ENCODE assay signal across 10 mouse cellular contexts in genomic region chr9:78428185-78428584, GRCm38 (mm10). TPM values are rescaled to one million over a fixed set of nuclear protein-coding genes. Genes with fewer than 3 reads are reported as not detected.
DNase-seq lines count a peak whose midpoint lies in the region; ATAC-seq and TF ChIP-seq lines count a peak whose summit lies in the region.
"Had no signal": no experiment of that assay in that cellular context is flagged by ENCODE, and none has a peak within 500 bp of the region (broad histone marks: within the 10 kb centered on the region; RNA-seq: fewer than 3 reads in every experiment).

No protein-coding gene starts in this region.

- no peak overlapping the region for H3K27ac ChIP-seq in heart, embryonic 15.5 days
- no peak overlapping the region for H3K27ac ChIP-seq in liver, embryonic 15.5 days (replicated peaks)
- 0 out of 2 replicates have a peak overlapping the region, but pooled peaks have one; percentile 14 for H3K27ac ChIP-seq in stomach, postnatal 0 days (replicated peaks)
- H3K27ac ChIP-seq: embryonic facial prominence, embryonic 15.5 days had no signal

- no peak for ATAC-seq in heart, embryonic 15.5 days (replicated peaks; ENCODE audit: insufficient number of reproducible peaks, insufficient read depth, low FRiP score, low read depth)
- peak; percentile 41; the same call in 1 of the 2 replicates for ATAC-seq in liver, embryonic 15.5 days (ENCODE audit: insufficient read depth)
- no peak for ATAC-seq in stomach, postnatal 0 days (ENCODE audit: low FRiP score, low TSS enrichment)
- no peak for ATAC-seq in activated CD4-positive, CD25-positive, alpha-beta regulatory T cell, adult 4 months

- no peak overlapping the region for H3K4me3 ChIP-seq in heart, embryonic 15.5 days
- 0 out of 2 replicates have a peak overlapping the region, but pooled peaks have one; percentile 44 for H3K4me3 ChIP-seq in liver, embryonic 15.5 days (replicated peaks)
- H3K4me3 ChIP-seq in stomach, postnatal 0 days (ENCODE audit: low read depth, low read length): no peak overlapping the region

- no peaks in the 10 kb centered on the region for H3K27me3 ChIP-seq in heart, embryonic 15.5 days
- H3K27me3 ChIP-seq in liver, embryonic 15.5 days: peaks cover 5% of the 10 kb centered on the region; the same call in 1 of the 2 replicates
- no peaks in the 10 kb centered on the region for H3K27me3 ChIP-seq in stomach, postnatal 0 days (ENCODE audit: control insufficient read depth, insufficient read depth, low read length)
- H3K27me3 ChIP-seq: embryonic facial prominence, embryonic 15.5 days had no signal

- no peak for TF ChIP-seq EP300 in stomach, postnatal 0 days (optimal IDR thresholded peaks at IDR 0.05)

- no peak for TF ChIP-seq CTCF in stomach, postnatal 0 days (IDR thresholded peaks at IDR 0.05; ENCODE audit: low read depth)

- H3K9ac ChIP-seq in heart, embryonic 15.5 days: no peak overlapping the region
- H3K9ac ChIP-seq in liver, embryonic 15.5 days: no peak overlapping the region
- no peak overlapping the region for H3K9ac ChIP-seq in stomach, postnatal 0 days (ENCODE audit: low read length)
- H3K9ac ChIP-seq: embryonic facial prominence, embryonic 15.5 days had no signal

- no peaks in the 10 kb centered on the region for H3K9me3 ChIP-seq in heart, embryonic 15.5 days (replicated peaks)
- no peaks in the 10 kb centered on the region for H3K9me3 ChIP-seq in liver, embryonic 15.5 days (replicated peaks)
- no peaks in the 10 kb centered on the region for H3K9me3 ChIP-seq in stomach, postnatal 0 days (ENCODE audit: control insufficient read depth, low read length)
- H3K9me3 ChIP-seq: embryonic facial prominence, embryonic 15.5 days had no signal

- peak overlapping the region; percentile 81; the same call in 1 of the 2 replicates for H3K4me2 ChIP-seq in heart, embryonic 15.5 days
- peak overlapping the region; percentile 68 for H3K4me2 ChIP-seq in liver, embryonic 15.5 days
- no peak overlapping the region for H3K4me2 ChIP-seq in stomach, postnatal 0 days (replicated peaks; ENCODE audit: low read depth)

- no peaks in the 10 kb centered on the region for H3K36me3 ChIP-seq in heart, embryonic 15.5 days
- H3K36me3 ChIP-seq in liver, embryonic 15.5 days (replicated peaks): no peaks in the 10 kb centered on the region
- no peaks in the 10 kb centered on the region for H3K36me3 ChIP-seq in stomach, postnatal 0 days (ENCODE audit: control insufficient read depth, insufficient read depth, low read length)
- H3K36me3 ChIP-seq: embryonic facial prominence, embryonic 15.5 days had no signal

- no peak for DNase-seq in heart, postnatal 4 days
- DNase-seq in spleen, postnatal 36 days (ENCODE audit: low spot score in 2 of 2): peak; percentile 16 to 24
- DNase-seq in spleen, adult 12 weeks (ENCODE audit: low spot score): no peak
- no peak for DNase-seq in stomach, postnatal 0 days (ENCODE audit: low spot score)
- no peak for DNase-seq in layer of hippocampus, postnatal 36 days
- DNase-seq: kidney, postnatal 10 days had no signal

- peaks cover 6% of the 10 kb centered on the region; the same call in 1 of the 2 replicates for H3K4me1 ChIP-seq in heart, embryonic 15.5 days (replicated peaks)
- peaks cover 15% of the 10 kb centered on the region for H3K4me1 ChIP-seq in liver, embryonic 15.5 days (replicated peaks)
- no peaks in the 10 kb centered on the region for H3K4me1 ChIP-seq in stomach, postnatal 0 days (replicated peaks; ENCODE audit: control insufficient read depth, insufficient read depth)
- H3K4me1 ChIP-seq: embryonic facial prominence, embryonic 15.5 days had no signal

- WGBS in heart, embryonic 15.5 days: 57% methylated on average over 6 of the region's 6 CpGs
- WGBS in liver, embryonic 15.5 days (ENCODE audit: insufficient replicate concordance): 24% methylated on average over 6 of the region's 6 CpGs
- WGBS in stomach, postnatal 0 days: 83% methylated on average over 6 of the region's 6 CpGs

RNA-seq across cellular contexts. Expression of gene Cgas, which starts 14.9 kb away (rescaled TPM):
- 0.97 and 1.4 TPM in 2 replicates for polyA plus RNA-seq in heart, embryonic 15.5 days (2015; fragmentation: Nextera tagmentation; extraction: Ambion mirVana)
- total RNA-seq in heart, postnatal 4 days (2021): 1 to 10 TPM; 1.7 to 2.0 TPM
- 0.82 and 0.98 TPM in 2 replicates for polyA plus RNA-seq in liver, embryonic 15.5 days (2015; fragmentation: Nextera tagmentation; extraction: Ambion mirVana)
- 1.4 and 1.6 TPM in 2 replicates for polyA plus RNA-seq in stomach, postnatal 0 days (2015; fragmentation: Nextera tagmentation; extraction: Ambion mirVana)
- under 1 TPM; 0.58 to 0.77 TPM for total RNA-seq in layer of hippocampus, postnatal 36 days (2021)
- polyA plus RNA-seq in activated CD4-positive, CD25-positive, alpha-beta regulatory T cell, adult 4 months (2017; shearing (Covaris generic)): 1 to 10 TPM; 2.6 to 3.4 TPM

RNA-seq across cellular contexts. Expression of gene Mto1, which starts 19.8 kb away (rescaled TPM):
- polyA plus RNA-seq in heart, embryonic 15.5 days (2015; fragmentation: Nextera tagmentation; extraction: Ambion mirVana): 26.2 and 27.7 TPM in 2 replicates
- total RNA-seq in heart, postnatal 4 days (2021): 10 to 100 TPM; 20.3 to 20.4 TPM
- polyA plus RNA-seq in liver, embryonic 15.5 days (2015; fragmentation: Nextera tagmentation; extraction: Ambion mirVana): 19.6 and 19.8 TPM in 2 replicates
- polyA plus RNA-seq in stomach, postnatal 0 days (2015; fragmentation: Nextera tagmentation; extraction: Ambion mirVana): 11.7 and 12.1 TPM in 2 replicates
- total RNA-seq in layer of hippocampus, postnatal 36 days (2021): 10 to 100 TPM; 24.3 to 26.3 TPM
- polyA plus RNA-seq in activated CD4-positive, CD25-positive, alpha-beta regulatory T cell, adult 4 months (2017; shearing (Covaris generic)): 10 to 100 TPM; 11.6 to 14.8 TPM

RNA-seq across cellular contexts. Expression of gene Gm17324, which starts 20.4 kb away (rescaled TPM):
- polyA plus RNA-seq in heart, embryonic 15.5 days (2015; fragmentation: Nextera tagmentation; extraction: Ambion mirVana): 0.43 and 0.67 TPM in 2 replicates
- not detected for total RNA-seq in heart, postnatal 4 days (2021)
- polyA plus RNA-seq in liver, embryonic 15.5 days (2015; fragmentation: Nextera tagmentation; extraction: Ambion mirVana): 0.45 and 0.68 TPM in 2 replicates
- 0.72 and 1.1 TPM in 2 replicates for polyA plus RNA-seq in stomach, postnatal 0 days (2015; fragmentation: Nextera tagmentation; extraction: Ambion mirVana)
- total RNA-seq in layer of hippocampus, postnatal 36 days (2021): 1 to 10 TPM; 1.1 TPM
- not detected for polyA plus RNA-seq in activated CD4-positive, CD25-positive, alpha-beta regulatory T cell, adult 4 months (2017; shearing (Covaris generic))

RNA-seq across cellular contexts. Expression of gene Ddx43, which starts 32.6 kb away (rescaled TPM):
- polyA plus RNA-seq in heart, embryonic 15.5 days (2015; fragmentation: Nextera tagmentation; extraction: Ambion mirVana): 0.09 TPM in 1 of 2 replicates, not detected in the other
- total RNA-seq in heart, postnatal 4 days (2021): not detected
- not detected in 2 replicates for polyA plus RNA-seq in liver, embryonic 15.5 days (2015; fragmentation: Nextera tagmentation; extraction: Ambion mirVana)
- polyA plus RNA-seq in stomach, postnatal 0 days (2015; fragmentation: Nextera tagmentation; extraction: Ambion mirVana): 0.08 and 0.12 TPM in 2 replicates
- total RNA-seq in layer of hippocampus, postnatal 36 days (2021): not detected
- polyA plus RNA-seq in activated CD4-positive, CD25-positive, alpha-beta regulatory T cell, adult 4 months (2017; shearing (Covaris generic)): 1 to 10 TPM; 2.7 to 3.1 TPM

RNA-seq across cellular contexts. Expression of gene Ooep, which starts 49.7 kb away (rescaled TPM):
- 0.36 and 0.53 TPM in 2 replicates for polyA plus RNA-seq in heart, embryonic 15.5 days (2015; fragmentation: Nextera tagmentation; extraction: Ambion mirVana)
- total RNA-seq in heart, postnatal 4 days (2021): not detected
- 0.03 and 0.08 TPM in 2 replicates for polyA plus RNA-seq in liver, embryonic 15.5 days (2015; fragmentation: Nextera tagmentation; extraction: Ambion mirVana)
- polyA plus RNA-seq in stomach, postnatal 0 days (2015; fragmentation: Nextera tagmentation; extraction: Ambion mirVana): 0.81 and 0.90 TPM in 2 replicates
- not detected for total RNA-seq in layer of hippocampus, postnatal 36 days (2021)
- polyA plus RNA-seq in activated CD4-positive, CD25-positive, alpha-beta regulatory T cell, adult 4 months (2017; shearing (Covaris generic)): under 1 TPM in 1 of 2 experiments, not detected in 1; 0.16 TPM

Comparison
In these comparisons a context has a peak if more than half of its experiments do, and no peak if none do; other contexts are left out.
1. DNase-seq: peak in spleen, postnatal 36 days (2 of 2); none in heart, postnatal 4 days (single experiment), spleen, adult 12 weeks (single experiment), stomach, postnatal 0 days (single experiment) and layer of hippocampus, postnatal 36 days (0 of 2).